Mouse (Mus musculus) layer of hippocampus, postnatal 36 days (tissue): ENCODE measurements around the gene Lhx2. TPM values are rescaled to one million over a fixed set of nuclear protein-coding genes. Genes with fewer than 3 reads are reported as not detected.

Experiments
- DNase-seq, 2 experiments: peaks; one replicate each; pipeline ENCODE4 v3.0.0; 2022
- total RNA-seq, 2 experiments: library from RNA; stranded (reverse); gene quantifications; 2 replicates each; pipeline ENCODE4 v1.2.3; 2021

Lhx2 gene
- total RNA-seq, 2 experiments from 2014 or later, result 94.7 to 107 TPM

GRCm38 (mm10) chr2:38412599-38413177 is 73.6 kb downstream of the Lhx2 start:
- DNase-seq, result no peak

DNA sequence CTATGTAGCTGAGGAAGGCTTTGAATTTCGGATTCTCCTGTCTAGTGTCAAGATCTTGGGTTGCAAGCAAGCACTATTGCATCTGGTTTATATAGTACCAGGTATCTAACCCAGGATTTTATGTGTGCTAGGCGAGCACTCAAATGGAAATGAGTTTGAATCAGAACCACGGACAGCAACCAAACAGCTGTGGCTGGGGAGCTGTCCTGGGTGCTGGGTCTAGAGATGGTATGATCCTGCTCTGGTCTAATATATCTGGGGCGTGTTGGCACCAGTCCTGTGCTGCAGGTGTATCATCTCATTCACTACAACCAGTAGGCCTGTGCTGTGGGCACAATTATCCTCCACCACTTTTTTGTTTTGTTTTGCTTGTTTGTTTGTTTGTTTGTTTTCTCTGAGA is 78.9 kb downstream of the Lhx2 start:
- no peak for DNase-seq

Other genes starting within 250 kb of the Lhx2 start
- 10 to 100 TPM; 71.8 to 85.8 TPM for gene Dennd1a, start 51.9 kb upstream of the Lhx2 start, total RNA-seq
- 10 to 100 TPM; 40.8 to 42.7 TPM for gene Nek6, start 172.4 kb downstream of the Lhx2 start, total RNA-seq